Mouse (Mus musculus) layer of hippocampus, postnatal 14 days (tissue): ENCODE data around the gene Flywch1. TPM values are rescaled to one million over a fixed set of nuclear protein-coding genes. Genes with fewer than 3 reads are reported as not detected.
A peak's percentile ranks its signal among the peaks of the same experiment; 100 is the strongest.

Experiments used
- DNase-seq, 2 experiments: peaks; one replicate each; pipeline ENCODE4 v3.0.0; 2021 to 2022; ENCODE audit warnings: low spot score in 2 of 2, mixed read lengths in 1 of 2
- total RNA-seq, 2 experiments: library from RNA; stranded (reverse); gene quantifications; 2 replicates each; pipeline ENCODE4 v1.2.3; 2021

Flywch1 gene
- total RNA-seq, 2 experiments from 2014 or later = 159 to 169 TPM

DNA sequence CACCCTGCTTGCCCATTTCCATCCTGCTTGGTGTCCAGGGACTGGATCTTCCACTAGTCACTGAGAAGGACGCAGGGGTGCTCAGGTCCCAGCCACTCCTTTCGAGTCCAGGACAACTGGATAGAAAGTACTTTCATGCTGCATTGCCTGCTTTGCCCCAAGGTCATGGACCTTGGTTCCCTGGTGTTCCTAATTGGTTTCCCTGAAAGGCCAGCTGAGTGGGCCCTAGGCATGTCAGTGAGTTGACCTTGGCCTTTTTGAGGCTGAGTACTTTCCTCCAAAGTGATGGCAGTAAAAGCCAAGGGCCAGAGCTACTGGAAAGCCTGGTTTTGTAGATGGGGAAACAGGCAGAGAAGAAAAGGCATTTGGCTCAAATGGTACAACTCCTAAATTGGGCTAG lies 49.5 kb downstream of the Flywch1 start:
- no peak for DNase-seq

DNA sequence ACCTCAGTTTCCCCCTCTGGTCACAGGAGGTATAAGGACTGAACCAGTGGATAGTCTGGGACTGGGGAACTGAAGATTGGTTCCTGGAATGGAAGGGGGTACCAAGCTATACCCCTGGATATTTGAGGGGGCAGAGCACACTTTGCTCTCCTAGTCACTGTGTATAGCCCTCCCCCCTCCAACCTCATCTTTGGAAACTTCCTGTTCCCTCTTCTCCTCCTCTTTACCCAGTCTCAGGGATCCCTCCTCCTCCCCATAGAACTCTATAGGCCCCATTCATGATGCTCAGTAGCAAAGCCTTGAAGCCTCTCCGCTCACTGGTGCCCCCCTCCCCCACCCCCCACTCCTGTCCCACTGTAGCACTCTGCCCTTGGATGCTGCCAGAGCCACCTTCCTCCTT lies 51.9 kb downstream of the Flywch1 start:
- no peak for DNase-seq

DNA sequence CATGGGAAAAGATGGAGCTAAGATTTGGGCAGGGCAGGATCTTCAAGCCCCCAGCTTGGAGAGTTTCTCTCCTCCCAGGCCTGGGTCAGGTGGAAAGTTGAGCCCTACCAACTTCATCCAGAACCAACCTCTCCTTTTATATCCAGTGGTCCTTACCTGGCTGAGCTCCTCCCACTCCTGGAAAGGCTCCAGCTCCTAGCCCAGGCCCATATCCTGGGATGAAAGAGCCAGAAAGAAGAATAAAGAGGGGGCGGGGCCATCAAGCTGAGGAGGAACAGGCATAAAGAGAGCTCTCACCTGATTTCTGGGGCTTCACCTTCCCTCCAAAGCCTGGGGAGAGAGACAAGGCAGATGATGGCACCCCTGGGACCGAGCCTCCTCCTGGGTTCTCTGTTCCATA lies 54.4 kb downstream of the Flywch1 start:
- DNase-seq = no peak

DNA sequence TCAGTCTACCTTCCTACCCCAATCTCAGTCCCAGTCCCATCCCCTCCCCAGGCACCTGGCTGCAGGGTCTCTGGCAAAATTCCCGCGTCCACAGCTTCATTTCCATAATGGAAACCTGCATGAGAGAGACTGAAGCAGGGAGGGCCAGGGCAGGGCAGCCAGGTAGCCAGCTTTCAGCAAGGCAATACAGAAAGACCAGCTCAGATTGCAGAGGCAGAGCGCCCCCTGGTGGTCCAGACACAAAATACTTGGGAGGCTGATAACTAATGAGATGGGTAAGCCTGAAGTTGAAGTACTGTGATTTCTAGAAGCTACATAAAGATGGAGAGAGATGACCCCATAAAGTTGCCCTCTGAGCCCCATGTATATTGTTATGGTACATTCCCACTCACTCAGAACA lies 65.2 kb downstream of the Flywch1 start:
- peak; percentile 63 to 76 for DNase-seq

DNA sequence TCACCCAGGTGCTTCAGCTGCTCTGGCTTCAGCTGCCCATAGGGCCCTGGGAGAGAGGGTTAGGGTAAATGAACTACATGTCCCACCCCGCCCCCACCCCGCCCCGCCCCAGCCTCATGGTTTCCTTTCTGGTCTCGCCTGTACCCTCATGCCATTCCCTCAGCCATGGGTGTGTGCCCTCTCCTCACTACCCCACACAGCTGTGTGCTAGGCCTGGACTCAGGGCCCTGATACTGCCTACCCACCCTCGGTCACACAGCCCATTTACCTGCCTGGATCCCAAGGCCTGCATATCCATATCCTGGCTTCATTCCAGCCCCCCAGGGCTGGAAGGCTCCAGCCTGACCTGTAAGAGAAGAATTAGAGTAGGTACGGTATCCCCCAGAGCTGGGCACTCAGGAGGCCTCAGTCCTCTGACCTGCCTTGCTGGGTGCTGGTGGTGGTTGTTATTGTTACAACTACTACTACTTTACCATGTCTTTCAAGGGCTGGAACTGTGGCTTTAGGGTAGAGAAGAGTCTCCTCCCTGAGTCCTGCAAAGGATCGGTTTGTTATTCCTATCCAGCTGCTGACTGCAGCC lies 65.8 kb downstream of the Flywch1 start:
- DNase-seq = no peak

DNA sequence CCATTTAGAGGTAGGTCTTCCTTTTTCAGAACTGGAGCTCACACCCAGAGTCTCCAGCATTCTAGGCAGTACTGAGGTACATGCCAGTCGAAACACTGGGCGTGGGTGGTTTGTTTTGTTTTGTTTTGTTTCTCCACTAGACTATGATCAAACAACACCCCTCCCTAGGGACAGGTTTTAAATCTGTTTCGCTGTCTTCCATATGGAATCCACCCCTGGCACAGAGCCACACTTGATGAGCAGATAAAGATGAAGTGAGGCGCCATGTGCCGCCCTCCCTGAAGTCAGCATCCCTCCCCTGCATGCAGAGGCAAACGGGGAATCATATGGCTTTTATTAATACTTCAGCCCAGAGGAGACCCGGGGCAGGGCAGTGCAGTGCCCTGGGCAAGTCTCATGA lies 66.7 kb downstream of the Flywch1 start:
- peak in 1 of 2 experiments; percentile 26 for DNase-seq

DNA sequence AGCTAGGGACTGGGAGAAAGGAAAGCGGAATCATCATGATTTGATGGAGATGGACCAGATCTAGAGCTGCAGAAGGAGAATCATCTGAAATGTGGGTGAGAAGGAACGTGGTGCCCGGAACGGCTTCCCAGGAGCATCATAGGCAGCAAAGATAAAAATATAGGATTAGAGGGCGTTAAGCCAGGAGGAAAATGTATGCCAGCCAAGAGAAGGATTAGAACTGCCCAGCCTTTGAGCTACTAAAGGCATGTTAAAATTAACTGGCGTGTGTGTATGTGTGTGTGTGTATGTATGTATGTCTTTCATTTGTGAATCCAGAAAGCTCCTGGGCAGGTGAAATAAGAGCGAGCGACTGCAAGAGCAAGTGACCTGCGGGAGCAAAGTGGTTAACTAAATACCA lies 68.1 kb downstream of the Flywch1 start:
- no peak for DNase-seq

Other genes starting within 250 kb of the Flywch1 start
- 1 to 10 TPM; 4.6 to 6.5 TPM for gene Zfp213, start 207.4 kb downstream of the Flywch1 start, total RNA-seq
- 10 to 100 TPM; 29.8 to 30.1 TPM for gene Zfp13, start 172.1 kb downstream of the Flywch1 start, total RNA-seq
- gene Zscan10, start 170.7 kb downstream of the Flywch1 start, total RNA-seq = under 1 TPM in 1 of 2 experiments, not detected in 1; 0.36 TPM
- gene Mmp25, start 126.3 kb downstream of the Flywch1 start, total RNA-seq = under 1 TPM; 0.85 to 0.86 TPM
- not detected for gene Bicdl2, start 111.1 kb downstream of the Flywch1 start, total RNA-seq
- 100 to 1,000 TPM; 127 to 131 TPM for gene Hcfc1r1, start 98.0 kb downstream of the Flywch1 start, total RNA-seq
- gene Thoc6, start 97.7 kb downstream of the Flywch1 start, total RNA-seq = 10 to 100 TPM in 1 of 2 experiments, 1 to 10 TPM in 1; 9.5 to 12.2 TPM
- 10 to 100 TPM in 1 of 2 experiments, 1 to 10 TPM in 1; 9.5 to 10.1 TPM for gene Tnfrsf12a, start 94.1 kb downstream of the Flywch1 start, total RNA-seq
- gene Cldn6, start 92.4 kb downstream of the Flywch1 start, total RNA-seq = not detected
- 1 to 10 TPM in 1 of 2 experiments, under 1 TPM in 1; 0.69 to 1.1 TPM for gene Cldn9, start 87.6 kb downstream of the Flywch1 start, total RNA-seq
- under 1 TPM; 0.14 to 0.16 TPM for gene 1520401A03Rik, start 48.8 kb downstream of the Flywch1 start, total RNA-seq
- 1 to 10 TPM; 3.7 to 4.0 TPM for gene Pkmyt1, start 45.3 kb downstream of the Flywch1 start, total RNA-seq
- 10 to 100 TPM; 49.7 to 52.8 TPM for gene Paqr4, start 30.7 kb downstream of the Flywch1 start, total RNA-seq
- under 1 TPM; 0.17 to 0.21 TPM for gene Kremen2, start 25.8 kb downstream of the Flywch1 start, total RNA-seq
- gene Flywch2, start 14.5 kb upstream of the Flywch1 start, total RNA-seq = 10 to 100 TPM; 24.5 to 25.3 TPM
- 100 to 1,000 TPM; 502 to 591 TPM for gene Srrm2, start 18.9 kb upstream of the Flywch1 start, total RNA-seq
- gene Elob, start 57.5 kb upstream of the Flywch1 start, total RNA-seq = 100 to 1,000 TPM; 363 to 365 TPM
- not detected for gene Prss33, start 64.5 kb upstream of the Flywch1 start, total RNA-seq
- gene Prss32, start 72.3 kb upstream of the Flywch1 start, total RNA-seq = under 1 TPM in 1 of 2 experiments, not detected in 1; 0.29 TPM
- gene Prss41, start 72.6 kb upstream of the Flywch1 start, total RNA-seq = 1 to 10 TPM; 1.8 to 2.0 TPM
- not detected for gene Prss21, start 96.5 kb upstream of the Flywch1 start, total RNA-seq
- gene Dcpp1, start 109.3 kb upstream of the Flywch1 start, total RNA-seq = not detected
- not detected for gene Dcpp2, start 109.3 kb upstream of the Flywch1 start, total RNA-seq
- gene Dcpp3, start 145.9 kb upstream of the Flywch1 start, total RNA-seq = not detected
- not detected for gene Sbp, start 170.1 kb upstream of the Flywch1 start, total RNA-seq
- not detected for gene Sbpl, start 183.7 kb upstream of the Flywch1 start, total RNA-seq
- under 1 TPM in 1 of 2 experiments, not detected in 1; 0.41 TPM for gene Prss30, start 209.0 kb upstream of the Flywch1 start, total RNA-seq
- gene Prss22, start 226.5 kb upstream of the Flywch1 start, total RNA-seq = not detected